Mouse (Mus musculus) adrenal gland, postnatal 25 days (tissue): ENCODE data around the gene E2f4. TPM values are rescaled to one million over a fixed set of nuclear protein-coding genes. Genes with fewer than 3 reads are reported as not detected.

Experiments used
- DNase-seq: peaks from one replicate; pipeline ENCODE4 v3.0.0; 2021; ENCODE audit warnings: mixed read lengths
- microRNA-seq, 2 experiments: library from miRNA; unstranded; fragments of <30 nt; microRNA quantifications; one replicate each; pipeline ENCODE4 v1.2.0; 2021
- total RNA-seq: library from RNA; stranded (reverse); gene quantifications from 2 replicates; pipeline ENCODE4 v1.2.3, GENCODE M21; 2021

The E2f4 gene
- total RNA-seq, 1 experiment from 2014 or later, result 44.1 TPM

- DNase-seq, result peak; percentile 95
These were observed 50.2 kb downstream of the E2f4 start, which contains the start of gene Fhod1 for GRCm38 (mm10) chr8:105347428-105348221. Gene Fhod1, minus strand, starts transcription at chr8:105347953.

GRCm38 (mm10) chr8:105348450-105349095 is 51.1 kb downstream of the E2f4 start, which contains the start of gene Slc9a5:
Gene Slc9a5, plus strand, starts transcription at chr8:105348843.
- peak; percentile 53 for DNase-seq

GRCm38 (mm10) chr8:105349096-105349771 is 51.8 kb downstream of the E2f4 start:
- no peak for DNase-seq

GRCm38 (mm10) chr8:105350186-105350585 is 52.7 kb downstream of the E2f4 start:
- no peak for DNase-seq

GRCm38 (mm10) chr8:105353583-105354135 is 56.2 kb downstream of the E2f4 start:
- DNase-seq, result no peak

- DNase-seq, result no peak
These were observed 57.1 kb downstream of the E2f4 start for GRCm38 (mm10) chr8:105354549-105354948.

Small RNAs within 50 kb of the gene (microRNA-seq; reads per million reads assigned to microRNA genes)
- gene Gm27320 (0 reads per million in 2 experiments), gene Mir328 (1,923 to 1,998 reads per million in 2 experiments)

Other genes starting within 250 kb of the E2f4 start
- 16.0 TPM in 1 of 2 replicates, not detected in the other for gene Ces3a, start 249.1 kb upstream of the E2f4 start, total RNA-seq
- gene Ces3b, start 213.9 kb upstream of the E2f4 start, total RNA-seq, result 1.0 TPM in 1 of 2 replicates, not detected in the other
- gene Ces4a, start 165.9 kb upstream of the E2f4 start, total RNA-seq, result not detected in 2 replicates
- 78.8 and 92.4 TPM in 2 replicates for gene Cbfb, start 127.0 kb upstream of the E2f4 start, total RNA-seq
- 27.9 and 34.5 TPM in 2 replicates for gene D230025D16Rik, start 72.5 kb upstream of the E2f4 start, total RNA-seq
- gene B3gnt9, start 42.5 kb upstream of the E2f4 start, total RNA-seq, result 1.2 and 2.1 TPM in 2 replicates
- 18.7 and 21.7 TPM in 2 replicates for gene Tradd, start 33.1 kb upstream of the E2f4 start, total RNA-seq
- 3.7 and 4.5 TPM in 2 replicates for gene Fbxl8, start 33.0 kb upstream of the E2f4 start, total RNA-seq
- gene Hsf4, start 27.9 kb upstream of the E2f4 start, total RNA-seq, result 0.70 and 1.1 TPM in 2 replicates
- gene Nol3, start 21.5 kb upstream of the E2f4 start, total RNA-seq, result 4.4 and 4.7 TPM in 2 replicates
- gene 4931428F04Rik, start 7.8 kb upstream of the E2f4 start, total RNA-seq, result 1.9 and 3.7 TPM in 2 replicates
- 28.1 and 32.0 TPM in 2 replicates for gene Exoc3l, start 1.6 kb upstream of the E2f4 start, total RNA-seq
- gene Elmo3, start 7.9 kb downstream of the E2f4 start, total RNA-seq, result 3.9 and 9.8 TPM in 2 replicates
- 4.9 and 7.4 TPM in 2 replicates for gene Lrrc29, start 28.6 kb downstream of the E2f4 start, total RNA-seq
- 61.4 and 66.9 TPM in 2 replicates for gene Tmem208, start 28.7 kb downstream of the E2f4 start, total RNA-seq
- gene Fhod1, start 50.3 kb downstream of the E2f4 start, total RNA-seq, result 14.0 and 18.4 TPM in 2 replicates
- 1.3 and 2.7 TPM in 2 replicates for gene Slc9a5, start 51.2 kb downstream of the E2f4 start, total RNA-seq
- 0.76 and 0.82 TPM in 2 replicates for gene Plekhg4, start 75.6 kb downstream of the E2f4 start, total RNA-seq
- not detected in 2 replicates for gene Kctd19, start 115.8 kb downstream of the E2f4 start, total RNA-seq
- 3.8 and 6.1 TPM in 2 replicates for gene Lrrc36, start 115.9 kb downstream of the E2f4 start, total RNA-seq
- 22.7 and 27.4 TPM in 2 replicates for gene Tppp3, start 173.9 kb downstream of the E2f4 start, total RNA-seq
- 17.7 and 20.6 TPM in 2 replicates for gene Zdhhc1, start 199.2 kb downstream of the E2f4 start, total RNA-seq
- gene Hsd11b2, start 221.1 kb downstream of the E2f4 start, total RNA-seq, result 0.15 TPM in 1 of 2 replicates, not detected in the other